Mouse (Mus musculus) erythroid progenitor cell, adult 5-6 weeks (primary cell): ENCODE results near the gene Ank2. TPM values are rescaled to one million over a fixed set of nuclear protein-coding genes. Genes with fewer than 3 reads are reported as not detected.
"Not testable (repeated sequence)": the region's sequence is repeated elsewhere in the genome, so short reads cannot be mapped to it uniquely, and the experiment has no call there.

Experiments used
- ATAC-seq: replicated peaks from 2 replicates; pipeline ENCODE4 v1.8.0; 2016; ENCODE audit warnings: moderate number of reproducible peaks, mild to moderate bottlenecking, moderate TSS enrichment, inconsistent platforms; ENCODE audit not compliant: poor library complexity, low FRiP score, severe bottlenecking
- total RNA-seq, 2 experiments: library from RNA; stranded (forward) in 1 of 2; stranded (reverse) in 1 of 2; fragments of 150-400 nt in 1 of 2; fragments of 186-747, 209-891 nt in 1 of 2; gene quantifications; 2 replicates each; pipeline versions ENCODE4 v1.2.3 to v1.2.4; 2015 to 2017; ENCODE audit warnings: low replicate concordance in 2 of 2

The Ank2 gene
- total RNA-seq, 2 experiments from 2014 or later, result 1.2 TPM; not detected in 1

DNA sequence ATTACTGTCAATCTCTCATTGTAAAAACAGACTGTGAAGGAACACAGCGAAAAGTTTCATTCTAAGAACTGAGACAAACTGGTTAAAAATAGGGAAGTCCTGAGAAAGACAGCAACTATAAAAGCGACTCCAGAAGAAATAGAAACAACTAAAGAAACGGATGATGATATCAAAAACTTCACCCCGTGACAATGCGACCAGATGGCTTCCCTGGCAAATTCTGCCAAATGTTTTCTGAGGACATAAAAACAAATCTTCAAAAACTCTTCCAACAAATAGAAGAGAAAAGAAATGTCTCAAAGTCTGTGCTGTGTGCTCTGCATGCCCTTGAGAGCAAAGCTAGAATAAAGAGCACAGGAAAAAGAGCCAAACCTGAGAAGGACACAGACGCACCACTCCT, 129.6 kb downstream of the Ank2 start:
- no peak for ATAC-seq

DNA sequence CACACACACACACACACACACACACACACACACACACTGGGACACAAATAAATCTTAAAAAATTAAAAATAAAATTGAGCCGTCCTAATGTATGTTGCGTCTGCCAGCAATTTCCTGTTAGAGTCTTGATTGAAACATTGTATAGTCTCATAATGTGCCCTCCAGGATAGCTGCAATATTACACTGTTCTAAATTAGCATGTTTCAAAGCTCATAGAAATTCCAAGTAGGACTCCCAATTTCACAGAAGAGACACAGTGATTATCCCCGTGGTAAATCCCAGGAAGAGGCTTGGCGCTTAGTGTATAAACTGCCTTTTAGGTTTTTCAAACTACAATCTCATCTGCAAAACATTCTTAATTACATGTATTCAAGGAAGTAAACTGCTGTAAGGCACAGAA, 131.7 kb downstream of the Ank2 start:
- no peak for ATAC-seq

DNA sequence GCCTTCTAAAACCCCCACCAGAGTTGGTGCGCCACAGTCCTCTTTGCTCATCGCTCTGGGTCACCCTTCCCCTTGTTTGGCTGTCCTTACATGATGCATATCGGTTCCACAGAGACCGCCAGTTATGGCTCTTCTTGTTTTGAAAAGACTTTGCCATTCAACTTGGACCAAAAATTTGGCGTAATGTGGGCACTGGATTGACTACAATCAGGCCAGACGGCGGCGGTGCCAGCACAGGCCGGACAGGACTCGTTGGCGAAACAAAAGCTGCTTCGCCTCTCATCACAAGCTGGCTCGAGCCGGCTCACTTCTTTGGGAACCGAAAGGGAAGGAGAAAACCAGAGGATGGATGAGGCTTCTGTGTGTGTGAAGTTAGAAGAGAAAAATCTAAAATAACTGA, 135.6 kb downstream of the Ank2 start:
- ATAC-seq, result no peak

DNA sequence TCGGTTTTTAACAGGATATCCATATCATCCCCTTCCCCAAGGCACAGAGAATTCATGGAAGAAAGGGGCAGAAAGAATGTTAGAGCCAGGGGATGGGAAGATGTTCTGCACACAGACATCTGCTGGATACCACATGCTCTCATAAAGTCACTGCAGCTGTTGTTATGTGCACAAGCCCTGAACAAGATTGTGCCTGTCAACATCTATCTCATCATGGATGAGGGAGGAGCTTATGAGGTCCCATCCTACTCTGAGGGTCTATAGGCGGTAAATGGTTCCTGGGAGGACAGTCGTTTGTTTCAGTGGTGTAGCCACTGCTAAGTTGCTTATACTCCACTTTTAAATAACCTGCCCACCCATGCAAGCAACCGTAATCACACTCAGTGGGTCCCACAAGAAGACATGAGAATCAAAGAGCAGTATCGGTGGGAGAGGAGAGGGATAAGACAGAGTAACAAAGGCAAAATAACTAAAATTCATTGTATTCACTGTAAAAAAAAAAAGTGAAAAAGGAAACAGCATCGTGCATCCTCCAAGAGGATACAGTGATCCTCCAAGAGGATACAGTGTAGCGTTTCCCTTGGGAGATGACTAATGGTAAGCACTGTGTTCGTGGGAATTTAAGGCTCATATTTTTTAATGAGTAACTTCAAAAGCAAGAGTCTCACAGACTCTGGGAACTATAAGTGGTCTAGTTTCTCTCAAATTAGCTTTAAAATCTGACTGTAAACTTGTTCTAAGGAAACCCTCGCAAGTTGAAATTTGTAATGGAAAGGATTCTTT, 136.3 kb downstream of the Ank2 start:
- ATAC-seq, result no peak

DNA sequence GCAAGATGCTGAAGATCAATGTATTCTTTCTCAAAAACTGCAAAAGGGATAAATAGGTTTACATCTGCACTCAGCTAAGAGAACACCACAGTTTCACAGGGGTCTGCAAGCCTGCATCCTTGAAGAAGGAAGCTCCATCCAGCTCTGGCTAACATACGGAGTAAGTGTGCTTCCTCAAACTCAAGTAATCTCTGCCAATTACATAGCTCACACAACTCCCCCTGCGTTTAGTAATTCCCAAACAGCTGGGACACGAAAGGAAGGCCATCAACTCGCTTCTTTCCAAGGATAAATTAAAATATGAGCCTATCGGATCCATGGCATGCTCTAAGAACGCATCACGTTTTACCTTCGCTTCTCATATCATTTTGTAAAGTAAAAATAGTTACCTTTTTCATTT, 137.3 kb downstream of the Ank2 start:
- no peak for ATAC-seq

GRCm38 (mm10) chr3:127361384-127361783, 137.8 kb downstream of the Ank2 start:
- no peak for ATAC-seq

- no peak for ATAC-seq
Observed at GRCm38 (mm10) chr3:127355252-127355651, 143.9 kb downstream of the Ank2 start.

DNA sequence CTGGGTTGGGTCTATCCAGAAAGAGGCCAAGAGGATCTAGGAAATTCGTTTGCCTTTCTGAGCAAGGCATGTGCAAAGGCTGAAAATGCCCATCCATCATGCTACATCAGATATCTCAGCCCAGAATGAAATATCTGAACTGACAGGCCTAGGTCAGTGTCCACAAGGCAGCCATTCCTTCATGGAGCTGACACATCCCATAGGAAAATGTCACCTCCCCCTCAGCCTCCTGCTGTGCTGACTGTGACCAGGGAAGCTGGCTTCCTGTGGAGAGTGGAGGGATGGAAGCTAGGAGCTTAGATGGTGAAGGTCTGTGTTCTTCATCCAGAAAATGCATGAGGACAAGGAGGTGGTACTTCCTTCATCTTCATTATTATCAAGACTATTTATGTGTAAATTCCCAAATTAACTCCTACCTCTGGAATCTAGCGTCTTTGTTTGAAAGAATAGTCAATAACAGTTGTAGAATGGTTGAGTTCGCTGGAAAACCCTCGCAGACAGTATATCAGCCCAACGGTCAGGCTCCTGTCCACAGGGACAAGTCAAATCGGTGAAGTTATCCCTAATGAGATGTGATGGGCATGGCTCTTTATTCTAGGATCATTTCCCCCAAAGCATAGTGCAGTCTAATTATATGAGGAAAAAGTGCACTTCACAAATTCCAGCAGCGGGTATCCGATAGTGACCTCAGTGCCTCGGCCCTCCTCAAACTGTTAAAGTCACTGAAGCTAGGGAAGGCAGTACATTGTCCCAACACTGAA, 148.4 kb downstream of the Ank2 start:
- no peak for ATAC-seq

DNA sequence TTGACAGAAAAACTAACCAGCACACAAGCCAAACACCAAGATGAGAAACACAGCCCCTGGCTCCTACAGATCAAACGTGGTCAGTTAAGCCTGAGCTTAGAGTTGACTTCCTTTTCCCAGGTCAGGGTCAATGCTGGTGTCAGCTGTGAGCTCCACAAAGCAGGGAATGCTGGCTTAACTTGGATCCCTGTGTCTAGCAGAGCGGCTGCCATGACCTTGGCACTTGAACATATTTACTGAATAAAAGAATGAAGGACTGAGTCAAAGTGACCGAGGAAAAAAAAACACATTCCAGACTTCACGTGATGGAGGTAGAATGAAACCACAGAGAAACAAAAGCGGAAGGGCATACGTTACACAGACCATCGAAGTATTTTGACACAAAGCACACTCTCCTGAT, 150.2 kb downstream of the Ank2 start:
- no peak for ATAC-seq

DNA sequence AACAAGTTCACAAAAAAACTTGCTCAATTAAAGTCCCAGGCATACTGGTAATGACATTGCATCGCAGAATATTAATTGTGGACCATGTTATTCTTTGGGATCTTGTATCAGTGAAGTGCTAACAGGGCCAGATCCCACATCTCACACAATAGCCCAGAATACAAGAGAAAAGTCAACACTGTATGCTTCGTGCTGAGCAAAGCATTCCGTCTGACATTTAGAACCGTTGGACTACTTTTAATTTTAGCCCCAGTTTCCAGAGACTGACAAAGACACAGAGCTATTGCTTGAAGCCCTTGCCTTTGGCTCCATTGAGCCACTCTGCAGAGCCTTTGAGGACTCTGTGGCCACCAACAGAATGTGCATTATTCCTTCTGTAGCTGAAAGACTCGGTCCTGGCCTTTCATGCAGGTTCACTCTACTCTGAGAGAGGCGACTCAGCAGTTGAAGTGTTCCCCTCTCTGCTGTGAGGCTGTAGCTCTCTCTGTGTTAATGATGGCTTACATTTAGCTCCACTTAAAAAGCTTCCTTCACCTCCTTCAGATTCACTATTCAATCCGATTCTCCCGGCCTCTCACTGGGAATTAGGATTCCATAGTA, 153.2 kb downstream of the Ank2 start:
- ATAC-seq, result no peak

DNA sequence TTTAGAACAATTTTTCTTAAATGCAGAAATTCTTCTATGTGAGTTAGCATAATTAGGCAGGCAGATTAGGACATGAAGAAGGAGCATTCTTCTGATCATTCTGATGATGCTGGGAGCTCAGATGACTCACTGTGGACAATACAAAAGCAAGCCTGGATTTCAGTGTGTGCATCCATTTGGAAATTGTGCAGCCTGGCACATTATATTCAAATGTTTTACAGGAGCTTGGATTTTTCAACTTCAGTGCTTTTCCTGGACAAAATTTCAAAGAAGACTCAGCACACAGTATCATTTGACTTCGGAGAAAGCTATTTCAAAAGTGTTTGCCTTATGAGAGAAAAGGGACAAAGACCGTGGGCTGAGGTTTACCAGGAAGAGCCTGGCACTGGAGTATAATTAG, 157.8 kb downstream of the Ank2 start:
- ATAC-seq, result no peak

DNA sequence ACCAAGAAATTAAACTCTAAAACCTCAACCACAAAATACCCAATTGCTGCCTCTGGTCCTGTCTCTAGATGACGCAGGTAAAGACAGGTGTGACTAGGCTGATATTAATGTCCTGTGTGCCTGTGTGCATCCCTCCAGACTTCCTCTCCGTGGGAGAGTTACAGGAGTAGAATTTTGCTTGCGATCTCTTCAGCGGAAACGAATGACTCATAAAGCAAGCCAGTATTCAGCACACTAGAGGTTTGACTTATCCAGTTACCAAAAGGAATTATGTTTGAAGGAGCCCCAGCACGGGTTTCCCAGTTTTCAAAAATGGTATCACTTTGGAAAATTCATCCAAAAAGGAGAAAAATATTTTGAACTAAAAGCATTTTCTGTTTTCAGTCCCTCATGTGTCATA, 164.3 kb downstream of the Ank2 start:
- no peak for ATAC-seq

- ATAC-seq, result no peak
Observed at GRCm38 (mm10) chr3:127331562-127331961, 167.6 kb downstream of the Ank2 start.

DNA sequence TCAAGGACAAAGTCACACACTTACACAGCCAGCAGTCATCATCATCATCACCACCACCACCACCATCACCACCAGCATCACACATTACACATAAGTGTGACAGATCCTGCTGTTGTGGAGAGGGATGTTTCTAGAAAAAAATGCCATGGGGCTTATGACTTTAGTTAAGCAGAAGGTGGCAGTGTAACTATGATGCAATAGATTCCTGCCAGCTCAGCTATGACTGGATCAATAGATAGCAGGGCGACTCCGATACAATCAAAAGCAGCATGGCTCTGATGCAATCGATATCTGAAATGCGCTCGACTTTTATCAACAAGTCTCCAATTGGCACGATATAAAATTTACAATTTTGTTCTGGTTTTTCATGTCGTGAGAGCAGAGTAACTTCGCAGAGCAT, 172.8 kb downstream of the Ank2 start:
- ATAC-seq, result no peak

GRCm38 (mm10) chr3:127322870-127323269, 176.3 kb downstream of the Ank2 start:
- ATAC-seq, result no peak

DNA sequence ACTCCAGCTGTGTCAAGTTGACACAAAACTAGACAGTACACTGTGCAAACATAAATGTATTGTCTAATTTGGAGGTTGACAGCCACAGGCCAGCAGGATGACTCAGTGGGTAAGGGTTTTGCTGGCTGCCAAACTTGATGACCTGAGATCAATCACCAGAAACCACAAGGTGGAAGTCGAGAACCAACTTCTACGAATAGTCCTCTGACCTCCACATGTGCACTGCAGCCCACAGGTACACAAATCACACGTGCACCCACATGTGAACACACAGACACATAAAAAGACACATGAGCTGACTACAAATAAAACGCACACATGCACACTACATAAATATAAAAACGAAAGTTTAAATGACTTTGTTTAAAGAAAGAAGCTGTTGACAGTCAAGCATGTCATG, 177.5 kb downstream of the Ank2 start:
- no peak for ATAC-seq

DNA sequence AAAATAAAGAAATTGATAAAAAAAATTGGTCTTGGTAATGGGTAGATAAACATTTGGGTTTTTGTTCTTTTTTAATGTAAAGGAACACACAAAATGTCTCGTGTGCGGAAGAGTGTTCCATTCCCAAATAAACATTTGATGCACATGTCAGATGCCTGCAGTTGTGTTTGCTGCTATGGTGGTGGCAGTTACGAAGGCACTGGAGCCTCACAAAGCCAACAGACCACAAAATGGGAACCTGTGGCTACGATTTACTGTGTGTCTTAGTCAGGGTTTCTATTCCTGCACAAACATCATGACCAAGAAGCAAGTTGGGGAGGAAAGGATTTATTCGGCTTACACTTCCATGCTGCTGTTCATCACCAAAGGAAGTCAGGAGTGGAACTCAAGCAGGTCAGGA, 178.1 kb downstream of the Ank2 start:
- not testable (repeated sequence) for ATAC-seq

GRCm38 (mm10) chr3:127320311-127320710, 178.8 kb downstream of the Ank2 start:
- ATAC-seq, result no peak

DNA sequence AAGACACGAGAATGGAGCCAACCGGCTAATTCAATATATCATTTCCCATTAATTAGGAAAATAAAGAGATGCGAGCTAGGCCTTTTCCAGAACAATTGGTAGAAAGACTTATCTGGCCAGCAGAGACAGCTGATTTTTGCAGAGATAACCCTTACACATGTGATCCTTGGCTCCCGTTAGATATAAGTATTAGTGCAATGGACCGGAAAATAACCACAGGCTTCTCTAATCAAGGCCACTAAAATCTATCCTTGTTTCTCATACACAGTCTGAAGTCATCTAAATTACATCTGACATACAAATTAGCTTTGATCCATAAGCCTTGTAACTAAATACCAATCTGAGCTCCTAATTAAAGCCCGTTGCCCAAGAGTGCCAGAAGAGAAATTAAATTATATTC, 181.5 kb downstream of the Ank2 start:
- ATAC-seq, result no peak

- no peak for ATAC-seq
Observed at GRCm38 (mm10) chr3:127316717-127317116, 182.4 kb downstream of the Ank2 start.

DNA sequence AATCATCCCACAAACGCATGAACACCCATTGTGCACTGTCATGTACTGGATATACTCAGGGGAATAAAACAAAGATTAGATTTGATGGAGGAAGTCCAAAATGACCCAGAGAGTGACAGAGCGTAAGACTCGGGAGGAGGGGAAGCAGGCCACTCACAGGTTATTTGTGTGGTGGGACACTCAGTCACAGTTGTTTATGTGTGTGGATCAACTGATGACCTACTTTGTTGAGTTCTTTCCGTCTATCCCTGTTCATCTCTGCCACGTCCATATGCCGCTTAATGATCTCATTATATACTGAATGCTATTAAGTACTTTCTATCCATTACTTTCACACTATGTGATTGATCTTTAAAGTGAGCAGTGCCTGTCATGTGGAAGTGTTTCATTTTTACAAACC, 187.6 kb downstream of the Ank2 start:
- no peak for ATAC-seq
